Mouse (Mus musculus) liver, embryonic 14.5 days (tissue): ENCODE results near the gene Klri2. TPM values are rescaled to one million over a fixed set of nuclear protein-coding genes. Genes with fewer than 3 reads are reported as not detected.
"Not testable (repeated sequence)": the region's sequence is repeated elsewhere in the genome, so short reads cannot be mapped to it uniquely, and the experiment has no call there.

ENCODE experiments used
- ATAC-seq: fragments of 200-750 bp; cut with Nextera tagmentation; 2 replicates; pipeline ENCODE4 v1.8.0; 2017; ENCODE audit warnings: moderate number of reproducible peaks, mild to moderate bottlenecking, moderate library complexity; ENCODE audit not compliant: insufficient read depth
- DNase-seq, 3 experiments: peaks; one replicate each; pipeline ENCODE4 v3.0.0-alpha.2; 2012 to 2013; ENCODE audit warnings: low read depth in 3 of 3, low spot score in 3 of 3
- H3K27ac ChIP-seq: fragments of 300-500 bp; sonication (generic); 2 replicates; pipeline ENCODE4 v1.5.1; 2014; ENCODE audit warnings: moderate library complexity, mild to moderate bottlenecking, control low read depth, inconsistent platforms
- H3K27me3 ChIP-seq: fragments of 300-500 bp; sonication (generic); 2 replicates; pipeline ENCODE4 v1.6.1; 2014; ENCODE audit warnings: mild to moderate bottlenecking, low read length, moderate library complexity; ENCODE audit not compliant: control insufficient read depth, insufficient read depth
- H3K36me3 ChIP-seq: fragments of 300-500 bp; sonication (generic); replicated peaks from 2 replicates; pipeline ENCODE4 v1.6.1; 2014; ENCODE audit warnings: low read depth; ENCODE audit not compliant: control insufficient read depth, insufficient read depth
- H3K4me1 ChIP-seq, 2 experiments: fragments of 200-500 bp in 1 of 2; fragments of 300-500 bp in 1 of 2; sonication (generic) in 1 of 2; replicated peaks; 2 replicates each; pipeline ENCODE4 v1.6.1; 2012 to 2014; ENCODE audit warnings: antibody characterized with exemption in 1 of 2, inconsistent platforms in 1 of 2, low read length in 1 of 2; ENCODE audit not compliant: control insufficient read depth in 2 of 2, insufficient read depth in 2 of 2
- H3K4me2 ChIP-seq: fragments of 300-500 bp; sonication (generic); 2 replicates; pipeline ENCODE4 v1.6.1; 2014; ENCODE audit warnings: low read depth, mild to moderate bottlenecking, control low read depth, moderate library complexity
- H3K4me3 ChIP-seq, 2 experiments: fragments of 200-500 bp in 1 of 2; fragments of 300-500 bp in 1 of 2; sonication (generic) in 1 of 2; 2 replicates each; pipeline ENCODE4 v1.5.1; 2012 to 2014; ENCODE audit warnings: low read depth in 2 of 2, low read length in 2 of 2, mild to moderate bottlenecking in 2 of 2, control low read depth in 1 of 2, inconsistent platforms in 1 of 2, moderate library complexity in 1 of 2; ENCODE audit not compliant: insufficient read depth in 1 of 2
- H3K9ac ChIP-seq: fragments of 300-500 bp; sonication (generic); replicated peaks from 2 replicates; pipeline ENCODE4 v1.6.1; 2014; ENCODE audit warnings: mild to moderate bottlenecking, control low read depth, moderate library complexity
- H3K9me3 ChIP-seq: fragments of 300-500 bp; sonication (generic); 2 replicates; pipeline ENCODE4 v1.6.1; 2016; ENCODE audit warnings: low read length, mixed read lengths; ENCODE audit not compliant: control insufficient read depth
- CTCF ChIP-seq: IDR thresholded peaks from 2 replicates; pipeline ENCODE4 v1.5.1; 2016; ENCODE audit warnings: antibody characterized with exemption, low read depth, control low read depth
- EP300 ChIP-seq: IDR thresholded peaks from 2 replicates; pipeline ENCODE4 v1.6.1; 2016; ENCODE audit warnings: antibody characterized with exemption, low read depth
- WGBS: fragments of 180-500 bp; shearing (Covaris S2); extraction: QIAGEN DNeasy Blood & Tissue Kit; methylation state at CpG from one replicate; pipeline ENCODE4 v1.1.7; 2014; ENCODE audit not compliant: insufficient replicate concordance; 5-methylcytosine and 5-hydroxymethylcytosine counted together
- polyA plus RNA-seq, 2 experiments: library from polyadenylated mRNA; depleted of rRNA in 1 of 2; stranded (reverse) in 1 of 2; unstranded in 1 of 2; fragments of >200 nt; fragmentation: Nextera tagmentation in 1 of 2; extraction: Ambion mirVana in 1 of 2; gene quantifications; 2 replicates each; pipeline versions ENCODE4 v1.2.1 to v1.2.3; 2012 to 2014

Klri2 gene
- polyA plus RNA-seq (2012; rRNA removed) (not detected in 2 replicates), polyA plus RNA-seq (2014; fragmentation: Nextera tagmentation; extraction: Ambion mirVana) (not detected in 2 replicates)

- no peaks in the 10 kb centered on the region for H3K36me3 ChIP-seq
- H3K9me3 ChIP-seq: no peaks in the 10 kb centered on the region
- H3K4me1 ChIP-seq: no peaks in the 10 kb centered on the region
- no peaks in the 10 kb centered on the region for H3K27me3 ChIP-seq
- H3K4me3 ChIP-seq: no peak within 1 kb of the TSS
- DNase-seq (no peak), ATAC-seq (no peak)
- no peak for TF ChIP-seq EP300
- no peak for TF ChIP-seq CTCF
- no peak within 1 kb of the TSS for H3K4me2 ChIP-seq
- no peak within 1 kb of the TSS for H3K9ac ChIP-seq
- no peak within 1 kb of the TSS for H3K27ac ChIP-seq
- 28% methylated on average over 2 of the region's 2 CpGs for WGBS
Measured at GRCm38 (mm10) chr6:129740069-129740721, at the start of gene Klri2. Gene Klri2 (minus strand): TSS chr6:129740484.

GRCm38 (mm10) chr6:129784170-129784569, 43.9 kb upstream of the Klri2 start, which contains the start of gene Gm156:
Gene Gm156 (minus strand): TSS chr6:129784270.
- not testable (repeated sequence) for H3K4me3 ChIP-seq, H3K9ac ChIP-seq, H3K27ac ChIP-seq, ATAC-seq, H3K27me3 ChIP-seq, H3K36me3 ChIP-seq, DNase-seq, H3K9me3 ChIP-seq, H3K4me1 ChIP-seq, H3K4me2 ChIP-seq
- 49% methylated on average over 3 of the region's 3 CpGs for WGBS

- no peak for ATAC-seq
Measured at GRCm38 (mm10) chr6:129747654-129748032, 7.4 kb upstream of the Klri2 start.

GRCm38 (mm10) chr6:129747016-129747653, 6.9 kb upstream of the Klri2 start:
- no peak overlapping the region for H3K4me3 ChIP-seq
- H3K9me3 ChIP-seq: no peaks in the 10 kb centered on the region
- H3K27ac ChIP-seq: no peak overlapping the region
- no peak for TF ChIP-seq EP300
- TF ChIP-seq CTCF: no peak
- ATAC-seq: no peak
- no peak overlapping the region for H3K4me2 ChIP-seq
- H3K36me3 ChIP-seq: no peaks in the 10 kb centered on the region
- no peaks in the 10 kb centered on the region for H3K27me3 ChIP-seq
- H3K9ac ChIP-seq: no peak overlapping the region
- DNase-seq: peak in 1 of 3 experiments; percentile 20
- H3K4me1 ChIP-seq: no peaks in the 10 kb centered on the region
- WGBS: 46% methylated on average over 4 of the region's 4 CpGs

More at GRCm38 (mm10) chr6:129747654-129748032, 7.4 kb upstream of the Klri2 start:
- no peaks in the 10 kb centered on the region for H3K36me3 ChIP-seq
- H3K27ac ChIP-seq: no peak overlapping the region
- TF ChIP-seq EP300: no peak
- TF ChIP-seq CTCF: no peak
- no peaks in the 10 kb centered on the region for H3K4me1 ChIP-seq
- H3K9ac ChIP-seq: no peak overlapping the region
- H3K27me3 ChIP-seq: no peaks in the 10 kb centered on the region
- H3K4me3 ChIP-seq: no peak overlapping the region
- WGBS: 56% methylated on average over 3 of the region's 3 CpGs
- no peak overlapping the region for H3K4me2 ChIP-seq
- no peaks in the 10 kb centered on the region for H3K9me3 ChIP-seq
- no peak for DNase-seq

GRCm38 (mm10) chr6:129746151-129746550, 5.9 kb upstream of the Klri2 start:
- Histone ChIP-seq H3K9me3 (no peaks in the 10 kb centered on the region), H3K4me1 (no peaks in the 10 kb centered on the region), H3K4me2 (no peak overlapping the region), H3K27ac (no peak overlapping the region), H3K9ac (no peak overlapping the region), H3K4me3 (no peak overlapping the region), H3K36me3 (no peaks in the 10 kb centered on the region), H3K27me3 (no peaks in the 10 kb centered on the region)
- TF ChIP-seq EP300: no peak
- TF ChIP-seq CTCF: no peak
- ATAC-seq: no peak
- DNase-seq: no peak
- 42% methylated on average over 3 of the region's 3 CpGs for WGBS
